Mouse (Mus musculus) brain, embryonic 18.5 days (tissue): ENCODE results near the gene Tmem132e.

ENCODE experiments used
- DNase-seq: peaks from one replicate; pipeline ENCODE4 v3.0.0-alpha.2; 2012; ENCODE audit warnings: low read depth, low spot score

The Tmem132e gene

DNA sequence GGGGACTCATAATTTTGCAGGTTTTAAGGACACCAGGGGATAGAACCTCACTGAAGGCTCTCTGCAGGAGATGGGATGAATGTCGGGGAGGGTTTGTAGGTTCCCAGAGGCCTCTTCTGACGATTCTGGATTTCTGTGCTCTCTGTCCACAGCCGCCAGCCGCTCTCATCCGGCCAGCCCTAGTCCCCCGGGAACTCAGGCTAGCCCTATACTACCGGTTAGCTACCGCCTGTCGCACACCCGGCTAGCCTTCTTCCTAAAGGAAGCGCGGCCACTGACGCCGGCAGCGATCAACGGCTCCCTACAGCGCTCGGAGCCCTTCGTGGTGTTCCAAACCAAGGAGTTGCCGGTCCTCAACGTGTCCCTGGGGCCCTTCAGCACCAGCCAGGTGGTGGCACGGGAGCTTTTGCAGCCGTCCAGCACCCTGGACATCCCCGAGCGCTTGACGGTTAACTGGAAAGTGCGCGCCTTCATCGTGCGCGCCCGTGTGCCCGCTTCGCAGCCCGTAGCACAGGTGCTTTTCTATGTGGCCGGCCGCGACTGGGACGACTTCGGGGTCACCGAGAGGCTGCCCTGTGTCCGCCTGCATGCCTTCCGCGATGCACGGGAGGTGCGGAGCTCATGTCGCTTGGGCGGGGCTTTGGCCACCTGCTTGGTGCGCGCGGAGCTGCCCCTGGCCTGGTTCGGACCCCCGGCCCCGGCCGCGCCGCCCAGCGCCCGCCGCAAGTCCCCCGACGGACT lies 45.6 kb downstream of the Tmem132e start:
- no peak for DNase-seq

GRCm38 (mm10) chr11:82434832-82435182 lies 46.1 kb downstream of the Tmem132e start:
- DNase-seq, result no peak

DNA sequence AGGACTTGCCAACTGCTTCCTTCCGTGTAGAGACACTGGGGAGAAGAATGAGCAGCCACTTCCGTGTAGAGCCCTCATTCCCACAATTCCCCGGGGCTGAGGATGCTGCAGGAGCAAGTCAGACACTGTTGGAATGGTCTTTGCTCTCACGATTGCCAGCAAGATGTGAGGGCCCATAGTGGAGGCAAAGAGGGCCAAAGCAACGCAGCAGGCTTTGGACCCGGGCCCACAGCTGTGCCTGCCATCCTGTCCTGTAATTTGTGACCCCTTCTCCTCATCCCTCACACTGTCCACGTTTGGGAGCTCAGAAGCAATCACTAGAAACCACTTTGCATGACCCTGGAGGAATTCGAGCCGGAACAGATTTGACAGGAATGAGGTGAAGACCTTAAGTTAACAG lies 59.8 kb downstream of the Tmem132e start:
- no peak for DNase-seq

DNA sequence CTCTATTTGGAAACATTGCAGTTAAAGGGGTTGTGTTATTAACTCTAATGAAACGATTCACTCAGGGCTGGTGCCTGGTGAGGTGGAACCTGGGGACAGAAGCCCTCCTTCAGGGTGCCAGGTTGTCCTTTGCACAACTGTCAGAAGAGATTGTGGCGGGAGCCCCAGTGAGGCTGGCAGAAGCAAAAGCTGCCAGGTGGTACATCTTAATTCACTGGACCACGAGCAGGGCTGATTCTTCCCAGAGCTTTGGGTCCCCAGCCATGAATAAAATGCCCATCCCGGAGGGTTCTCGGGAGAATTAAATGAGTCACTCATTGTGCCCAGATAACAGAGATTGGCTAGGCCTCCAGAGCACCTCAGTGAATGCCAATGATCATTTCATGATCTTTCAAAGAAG lies 63.8 kb downstream of the Tmem132e start:
- no peak for DNase-seq

GRCm38 (mm10) chr11:82453230-82453629 lies 64.5 kb downstream of the Tmem132e start:
- no peak for DNase-seq

DNA sequence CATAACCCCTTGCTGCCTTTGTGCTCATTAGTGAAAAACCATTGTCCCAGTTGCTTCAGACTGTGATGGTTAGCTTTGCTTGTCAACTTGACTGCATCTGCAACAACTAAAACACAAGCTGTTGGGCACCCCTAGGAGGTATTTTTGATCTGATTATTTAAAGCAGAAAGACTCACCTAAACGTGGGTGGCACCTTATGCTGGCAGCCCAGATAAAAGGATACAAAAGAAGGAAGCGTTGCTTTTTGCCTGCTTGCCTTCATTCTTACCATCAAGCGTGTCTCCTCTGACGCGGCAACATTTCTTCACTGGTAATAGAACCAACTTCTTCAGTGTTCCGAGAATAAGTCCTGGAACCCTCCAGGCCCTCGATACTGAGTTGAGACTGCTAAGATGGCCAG lies 72.6 kb downstream of the Tmem132e start:
- DNase-seq, result no peak

DNA sequence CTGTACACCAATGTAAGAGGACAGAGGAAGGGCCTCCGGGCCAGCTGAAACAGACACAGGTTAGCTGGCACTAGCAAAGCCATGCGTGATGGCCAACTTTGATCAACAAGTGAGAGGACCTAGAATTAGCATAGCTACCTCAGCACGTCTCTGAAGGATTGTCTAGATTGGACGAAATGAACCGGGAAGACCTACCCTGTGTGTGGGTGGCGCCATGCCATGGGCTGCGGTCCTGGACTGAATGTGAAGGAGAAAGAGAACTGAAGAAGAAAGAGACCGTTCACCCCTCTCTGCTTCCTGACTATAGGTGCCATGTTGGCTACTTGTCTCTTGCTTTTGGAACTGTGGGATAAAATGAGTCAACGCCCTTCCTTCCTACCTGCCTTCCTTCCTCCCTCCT lies 76.8 kb downstream of the Tmem132e start:
- DNase-seq, result no peak

DNA sequence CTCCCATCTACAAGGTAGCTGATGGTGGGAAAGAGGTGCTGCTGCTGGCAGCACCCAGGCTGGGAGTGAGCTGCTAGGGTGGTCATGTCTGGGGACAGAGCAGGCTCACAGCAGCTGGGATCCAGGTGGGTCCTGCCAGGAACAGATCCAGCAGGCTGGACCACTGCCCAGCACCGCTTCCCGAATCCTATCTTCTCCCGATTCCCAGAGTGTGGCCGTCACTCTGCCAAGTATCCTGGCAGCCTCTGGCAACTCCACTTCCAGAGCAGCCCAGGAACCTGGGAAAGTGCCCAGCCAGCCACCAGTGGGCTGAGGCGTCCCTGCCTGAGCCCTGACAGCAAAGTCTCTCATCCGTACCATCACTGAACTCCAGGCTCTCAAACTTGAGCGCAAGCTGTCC lies 78.5 kb downstream of the Tmem132e start:
- no peak for DNase-seq

DNA sequence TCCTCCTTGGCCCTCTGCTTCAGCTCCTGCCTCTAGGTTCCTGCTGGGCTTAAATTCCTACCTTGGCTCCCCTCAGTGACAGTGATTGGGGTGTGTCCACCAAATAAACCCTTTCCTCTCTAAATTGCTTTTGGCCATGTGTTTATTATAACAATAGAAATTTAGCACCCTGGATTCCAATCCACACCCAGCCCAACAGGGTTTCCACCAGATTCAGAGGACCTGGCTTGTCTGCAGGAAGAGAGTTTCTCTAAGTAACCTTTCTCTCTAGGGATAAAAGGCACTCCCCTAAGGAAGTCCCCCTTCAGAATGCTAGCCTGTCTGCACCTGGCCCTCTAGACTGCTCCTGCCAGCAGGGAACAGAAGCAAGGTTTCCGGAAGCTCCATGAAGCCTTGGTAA lies 82.4 kb downstream of the Tmem132e start:
- DNase-seq, result no peak

GRCm38 (mm10) chr11:82473137-82473621 lies 84.5 kb downstream of the Tmem132e start:
- no peak for DNase-seq

DNA sequence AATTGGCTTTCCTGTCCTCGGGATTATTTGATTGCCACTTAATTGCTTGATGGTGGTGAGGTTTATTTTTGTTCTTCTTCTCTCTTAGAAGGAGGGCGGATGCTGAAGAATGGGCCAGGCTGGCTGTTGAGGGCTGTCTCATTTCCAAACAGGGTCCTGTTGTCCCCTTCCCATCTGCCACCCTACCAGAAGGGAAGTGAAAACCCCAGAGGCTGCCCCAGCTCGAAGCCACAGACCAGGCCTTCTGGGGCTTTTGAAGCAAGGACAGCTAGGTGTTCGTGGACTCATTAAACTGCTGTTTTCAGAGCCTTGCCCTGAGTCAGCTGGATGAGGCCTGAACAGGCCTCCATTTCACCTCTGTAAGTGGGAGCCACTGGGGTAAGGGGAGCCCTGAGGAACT lies 87.4 kb downstream of the Tmem132e start:
- DNase-seq, result no peak

GRCm38 (mm10) chr11:82477412-82477811 lies 88.7 kb downstream of the Tmem132e start:
- DNase-seq, result no peak

DNA sequence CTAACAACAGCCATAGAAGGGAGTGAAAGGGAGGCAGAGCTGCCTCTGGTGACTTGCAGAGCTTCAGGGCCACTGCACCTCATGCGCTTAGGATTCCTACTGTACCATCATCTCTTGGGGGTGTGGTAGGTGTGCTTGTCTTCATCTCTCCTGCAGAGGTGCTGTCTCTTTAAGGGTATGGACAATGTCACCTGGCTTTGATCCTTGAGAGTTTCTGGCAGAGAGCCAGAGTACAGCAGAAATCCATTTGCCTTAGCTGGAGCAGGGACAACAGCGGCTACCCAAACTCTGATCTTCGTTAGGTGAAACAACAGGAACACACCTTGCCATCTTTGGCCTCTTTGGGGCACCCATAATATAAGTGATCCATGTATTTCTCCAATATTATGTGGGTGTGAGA lies 92.2 kb downstream of the Tmem132e start:
- no peak for DNase-seq

- DNase-seq, result no peak
These were observed 98.8 kb downstream of the Tmem132e start for GRCm38 (mm10) chr11:82487359-82488086.

DNA sequence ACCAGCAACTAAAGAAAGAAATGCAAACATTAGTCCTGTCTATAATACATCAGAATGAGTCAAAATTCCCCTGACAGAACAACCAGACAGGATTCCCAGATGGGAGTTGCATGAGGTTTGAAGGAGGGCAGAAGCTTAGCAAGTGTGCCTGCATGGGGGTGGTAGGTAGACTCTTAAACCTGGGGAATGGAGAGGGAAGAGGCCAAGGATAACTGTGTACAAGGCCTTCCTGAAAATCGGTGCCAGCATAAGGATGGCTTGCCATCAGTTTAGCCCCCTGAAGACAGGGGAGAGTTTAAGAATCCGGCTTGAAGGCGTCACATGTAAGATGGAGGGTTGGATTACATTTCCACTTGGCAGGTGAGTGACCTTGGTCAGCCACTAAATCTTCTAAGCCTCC lies 102.2 kb downstream of the Tmem132e start:
- DNase-seq, result no peak
